Mouse (Mus musculus): ENCODE data around the gene Opn3. TPM values are rescaled to one million over a fixed set of nuclear protein-coding genes. Genes with fewer than 3 reads are reported as not detected.

Opn3 gene
- total RNA-seq, 2 experiments from 2014 or later = 6.1 to 6.6 TPM

- H3K27ac ChIP-seq = 0 out of 2 replicates have a peak overlapping the region, but pooled peaks have one; percentile 59
- H3K4me3 ChIP-seq = peak overlapping the region; percentile 89
- intact Hi-C loops (cut with DNase I) = loop anchor here (1.0 to 5.0 kb wide), 2 partner anchors 68 to 189 kb away; partner anchors contain the start of genes Exo1 and Fh1
These were observed 403 bp upstream of the Opn3 start for GRCm38 (mm10) chr1:175692997-175693361.

DNA sequence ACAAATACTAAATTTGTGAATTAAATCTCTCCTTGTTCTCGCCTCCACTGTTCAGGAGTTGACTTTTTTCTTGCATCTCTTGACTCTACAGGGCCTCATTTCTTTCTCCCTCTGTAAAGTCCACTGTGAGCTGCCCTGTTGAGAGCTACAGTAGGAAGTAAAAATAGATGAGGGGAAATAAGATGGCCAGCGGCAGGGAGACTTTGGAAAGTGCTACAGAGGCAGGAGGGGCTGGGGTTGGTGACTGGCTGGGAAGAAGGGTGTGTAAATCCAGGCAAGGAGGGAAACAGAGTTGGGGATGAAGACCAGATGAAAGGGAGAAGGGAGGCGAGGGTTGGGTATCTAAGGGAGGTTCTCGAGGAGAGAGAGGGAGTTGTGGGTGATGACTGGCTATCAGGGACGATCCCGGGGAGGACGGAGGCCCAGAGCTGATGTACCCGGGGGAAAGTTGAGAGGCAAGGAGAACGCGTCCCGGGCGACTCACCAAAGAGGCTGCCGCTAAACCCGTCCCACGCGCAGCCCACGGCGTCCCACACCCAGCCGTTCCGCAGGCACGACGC lies 810 bp downstream of the Opn3 start:
- intact Hi-C loops (cut with DNase I) = loop anchor here (1.0 to 5.0 kb wide), 2 partner anchors 66 to 191 kb away; partner anchors contain the start of genes Exo1 and Fh1
- no peak for TF ChIP-seq CTCF (IDR thresholded peaks at IDR 0.05)
- peak overlapping the region; percentile 89 for H3K4me3 ChIP-seq
- peak overlapping the region; percentile 80 for H3K27ac ChIP-seq
- no peak for DNase-seq (ENCODE audit: extremely low spot score in 1 of 2, low spot score in 2 of 2)

More at GRCm38 (mm10) chr1:175692997-175693361, 403 bp upstream of the Opn3 start:
- no peak for DNase-seq (ENCODE audit: extremely low spot score in 1 of 2, low spot score in 2 of 2)
- TF ChIP-seq CTCF (IDR thresholded peaks at IDR 0.05) = no peak

GRCm38 (mm10) chr1:175680995-175681394 lies 11.6 kb downstream of the Opn3 start:
- no peak for DNase-seq (ENCODE audit: extremely low spot score in 1 of 2, low spot score in 2 of 2)
- H3K27ac ChIP-seq = no peak overlapping the region
- intact Hi-C loops (cut with DNase I) = no loop called here
- no peak overlapping the region for H3K4me3 ChIP-seq
- TF ChIP-seq CTCF (IDR thresholded peaks at IDR 0.05) = no peak

- H3K27ac ChIP-seq = no peak overlapping the region
- no peak for TF ChIP-seq CTCF (IDR thresholded peaks at IDR 0.05)
- H3K4me3 ChIP-seq = no peak overlapping the region
- intact Hi-C loops (cut with DNase I) = no loop called here
- DNase-seq (ENCODE audit: extremely low spot score in 1 of 2, low spot score in 2 of 2) = no peak
These were observed 15.1 kb downstream of the Opn3 start for GRCm38 (mm10) chr1:175677459-175677858.

- Histone ChIP-seq H3K4me3 (no peak overlapping the region), H3K27ac (no peak overlapping the region)
- TF ChIP-seq CTCF (IDR thresholded peaks at IDR 0.05) = no peak
- intact Hi-C loops (cut with DNase I) = no loop called here
- no peak for DNase-seq (ENCODE audit: extremely low spot score in 1 of 2, low spot score in 2 of 2)
These were observed 17.5 kb downstream of the Opn3 start for GRCm38 (mm10) chr1:175675116-175675515.

GRCm38 (mm10) chr1:175673563-175674325 lies 18.8 kb downstream of the Opn3 start:
- H3K27ac ChIP-seq = no peak overlapping the region
- no peak for TF ChIP-seq CTCF (IDR thresholded peaks at IDR 0.05)
- no peak for DNase-seq (ENCODE audit: extremely low spot score in 1 of 2, low spot score in 2 of 2)
- no peak overlapping the region for H3K4me3 ChIP-seq
- intact Hi-C loops (cut with DNase I) = loop anchor here (5.0 kb wide), 1 partner anchor 194 kb away; no protein-coding TSS in a partner anchor

DNA sequence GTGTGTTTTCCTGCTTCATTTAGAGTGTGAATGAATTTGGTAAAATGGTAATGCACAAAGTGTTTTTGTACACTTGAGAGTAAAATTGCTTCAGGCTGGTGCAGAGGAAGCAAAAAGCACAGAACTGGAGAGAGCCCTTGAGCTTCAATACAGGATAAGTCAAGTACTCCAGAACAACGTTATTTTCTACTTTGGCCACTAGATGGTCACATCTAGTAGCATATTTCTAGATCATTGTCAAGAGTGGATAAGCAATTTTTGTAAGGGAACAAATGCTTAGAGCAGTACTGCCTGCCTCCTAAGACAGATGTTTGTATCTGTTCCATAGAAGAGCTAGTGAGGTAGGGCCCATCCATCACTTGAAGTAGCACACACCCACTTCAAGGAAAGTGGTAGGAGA lies 20.9 kb downstream of the Opn3 start:
- TF ChIP-seq CTCF (IDR thresholded peaks at IDR 0.05) = peak; percentile 53
- intact Hi-C loops (cut with DNase I) = loop anchor here (1.0 to 5.0 kb wide), 2 partner anchors 196 to 254 kb away; no protein-coding TSS in a partner anchor
- H3K4me3 ChIP-seq = no peak overlapping the region
- DNase-seq (ENCODE audit: extremely low spot score in 1 of 2, low spot score in 2 of 2) = no peak
- H3K27ac ChIP-seq = no peak overlapping the region

- intact Hi-C loops (cut with DNase I) = loop anchor here (5.0 kb wide), 1 partner anchor 197 kb away; no protein-coding TSS in a partner anchor
- TF ChIP-seq CTCF (IDR thresholded peaks at IDR 0.05) = no peak
- no peak for DNase-seq (ENCODE audit: extremely low spot score in 1 of 2, low spot score in 2 of 2)
- no peak overlapping the region for H3K4me3 ChIP-seq
- no peak overlapping the region for H3K27ac ChIP-seq
These were observed 22.5 kb downstream of the Opn3 start for GRCm38 (mm10) chr1:175670042-175670441.

- intact Hi-C loops (cut with DNase I) = loop anchor here (5.0 kb wide), 2 partner anchors 42 to 627 kb away; partner anchors contain the start of gene Fh1
- TF ChIP-seq CTCF (IDR thresholded peaks at IDR 0.05) = no peak
- Histone ChIP-seq H3K27ac (no peak overlapping the region), H3K4me3 (no peak overlapping the region)
- DNase-seq (ENCODE audit: extremely low spot score in 1 of 2, low spot score in 2 of 2) = no peak
These were observed 23.1 kb downstream of the Opn3 start for GRCm38 (mm10) chr1:175669456-175669855.

DNA sequence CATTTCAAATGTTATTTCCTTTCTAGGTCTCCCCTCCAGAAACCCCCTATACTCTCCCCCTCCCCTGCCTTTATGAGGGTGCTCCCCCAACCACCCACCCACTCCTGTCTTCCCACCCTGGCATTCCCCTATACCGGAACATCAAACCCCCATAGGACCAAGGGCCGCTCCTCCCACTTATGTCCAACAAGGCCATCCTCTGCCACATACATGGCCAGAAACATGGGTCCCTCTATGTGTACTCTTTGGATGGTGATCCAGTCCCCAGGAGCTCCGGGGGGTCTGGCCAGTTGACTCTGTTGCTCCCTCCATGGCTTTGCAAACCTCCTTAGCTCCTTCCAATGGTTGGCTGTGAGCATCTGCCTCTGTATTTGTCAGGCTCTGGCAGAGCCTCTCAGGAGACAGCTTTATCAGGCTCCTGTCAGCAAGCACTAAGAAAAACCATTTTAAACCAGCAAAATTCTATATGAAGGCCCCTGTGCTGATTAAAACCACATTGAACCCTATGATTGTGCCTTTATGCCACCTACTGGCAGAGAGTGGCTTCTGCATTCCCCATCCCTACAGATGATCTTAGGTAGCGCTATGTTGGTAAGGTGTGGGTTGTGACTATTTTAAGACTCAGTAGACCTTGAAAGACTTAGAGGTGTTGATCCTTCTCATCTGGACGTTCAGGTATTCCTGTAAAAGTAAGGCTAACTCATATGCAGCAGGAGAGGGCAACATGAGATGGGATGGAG lies 23.7 kb downstream of the Opn3 start:
- DNase-seq (ENCODE audit: extremely low spot score in 1 of 2, low spot score in 2 of 2) = peak in 1 of 2 experiments; percentile 15
- H3K27ac ChIP-seq = no peak overlapping the region
- intact Hi-C loops (cut with DNase I) = loop anchor here (5.0 kb wide), 2 partner anchors 42 to 627 kb away; partner anchors contain the start of gene Fh1
- peak; percentile 77 for TF ChIP-seq CTCF (IDR thresholded peaks at IDR 0.05)
- H3K4me3 ChIP-seq = no peak overlapping the region

GRCm38 (mm10) chr1:175659900-175660299 lies 32.7 kb downstream of the Opn3 start:
- no peak for TF ChIP-seq CTCF (IDR thresholded peaks at IDR 0.05)
- H3K4me3 ChIP-seq = no peak overlapping the region
- DNase-seq (ENCODE audit: extremely low spot score in 1 of 2, low spot score in 2 of 2) = no peak
- intact Hi-C loops (cut with DNase I) = no loop called here
- no peak overlapping the region for H3K27ac ChIP-seq

- no peak for TF ChIP-seq CTCF (IDR thresholded peaks at IDR 0.05)
- H3K4me3 ChIP-seq = no peak overlapping the region
- no peak for DNase-seq (ENCODE audit: extremely low spot score in 1 of 2, low spot score in 2 of 2)
These were observed 44.0 kb downstream of the Opn3 start for GRCm38 (mm10) chr1:175648615-175649014.

More at GRCm38 (mm10) chr1:175648615-175649014, 44.0 kb downstream of the Opn3 start:
- intact Hi-C loops (cut with DNase I) = no loop called here
- no peak overlapping the region for H3K27ac ChIP-seq
